Mouse (Mus musculus) forebrain, embryonic 16.5 days (tissue): ENCODE measurements at regions not wholly inside any gene's neighbourhood (a gene's known extent, or its start where the extent isn't known, plus 50 kb on each side); places are given as distances from the start of the nearest gene placed in this dataset.

Source experiments
- ATAC-seq: fragments of 200-750 bp; cut with Nextera tagmentation; 2 replicates; pipeline ENCODE4 v1.8.0; 2017; ENCODE audit warnings: mild to moderate bottlenecking, moderate library complexity
- H3K27ac ChIP-seq: fragments of 300-500 bp; sonication (generic); 2 replicates; pipeline ENCODE4 v1.5.1; 2014; ENCODE audit warnings: low read length, control low read depth
- H3K27me3 ChIP-seq: fragments of 300-500 bp; sonication (generic); replicated peaks from 2 replicates; pipeline ENCODE4 v1.6.1; 2014; ENCODE audit warnings: low read length; ENCODE audit not compliant: control insufficient read depth, insufficient read depth
- H3K36me3 ChIP-seq: fragments of 300-500 bp; sonication (generic); 2 replicates; pipeline ENCODE4 v1.6.1; 2014; ENCODE audit not compliant: control insufficient read depth, insufficient read depth
- H3K4me1 ChIP-seq: fragments of 300-500 bp; sonication (generic); replicated peaks from 2 replicates; pipeline ENCODE4 v1.6.1; 2014; ENCODE audit warnings: low read length; ENCODE audit not compliant: control insufficient read depth, insufficient read depth
- H3K4me2 ChIP-seq: fragments of 300-500 bp; sonication (generic); 2 replicates; pipeline ENCODE4 v1.6.1; 2014; ENCODE audit warnings: mild to moderate bottlenecking, low read length, control low read depth
- H3K4me3 ChIP-seq: fragments of 300-500 bp; sonication (generic); replicated peaks from 2 replicates; pipeline ENCODE4 v1.5.1; 2014; ENCODE audit warnings: mild to moderate bottlenecking, low read length, control low read depth
- H3K9ac ChIP-seq: fragments of 300-500 bp; sonication (generic); replicated peaks from 2 replicates; pipeline ENCODE4 v1.6.1; 2014; ENCODE audit warnings: low read depth, low read length, control low read depth
- H3K9me3 ChIP-seq: fragments of 300-500 bp; sonication (generic); 2 replicates; pipeline ENCODE4 v1.6.1; 2016; ENCODE audit warnings: low read length; ENCODE audit not compliant: control insufficient read depth
- WGBS: fragments of 180-500 bp; shearing (Covaris S2); extraction: QIAGEN DNeasy Blood & Tissue Kit; methylation state at CpG from one replicate; pipeline ENCODE4 v1.1.7; 2014; 5-methylcytosine and 5-hydroxymethylcytosine counted together

DNA sequence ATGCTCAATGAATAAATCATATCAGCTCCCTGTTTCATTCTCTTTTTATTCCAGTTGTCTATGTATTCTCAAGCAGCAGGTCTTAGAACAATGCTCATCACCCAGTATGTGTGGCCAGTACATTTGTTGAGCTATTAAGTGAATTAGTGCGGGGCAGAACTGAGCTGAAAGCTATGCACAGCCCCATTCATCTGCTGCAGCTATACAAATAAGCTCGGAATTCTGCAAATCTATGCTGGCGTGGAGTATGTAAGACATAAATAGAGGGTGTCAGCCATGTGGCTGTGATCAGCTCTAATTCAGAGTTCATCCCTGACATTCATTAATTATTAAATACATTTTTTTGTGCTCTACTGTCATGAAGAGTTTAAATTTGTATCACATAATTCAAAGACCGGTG is 786.1 kb upstream of the A1bg start:
- H3K9ac ChIP-seq = no peak overlapping the region
- no peaks in the 10 kb centered on the region for H3K27me3 ChIP-seq
- H3K4me1 ChIP-seq = no peaks in the 10 kb centered on the region
- H3K9me3 ChIP-seq = no peaks in the 10 kb centered on the region
- H3K36me3 ChIP-seq = no peaks in the 10 kb centered on the region
- H3K4me2 ChIP-seq = no peak overlapping the region
- WGBS = 76% methylated on average over 4 of the region's 4 CpGs
- no peak overlapping the region for H3K4me3 ChIP-seq
- H3K27ac ChIP-seq = no peak overlapping the region
- ATAC-seq = no peak

DNA sequence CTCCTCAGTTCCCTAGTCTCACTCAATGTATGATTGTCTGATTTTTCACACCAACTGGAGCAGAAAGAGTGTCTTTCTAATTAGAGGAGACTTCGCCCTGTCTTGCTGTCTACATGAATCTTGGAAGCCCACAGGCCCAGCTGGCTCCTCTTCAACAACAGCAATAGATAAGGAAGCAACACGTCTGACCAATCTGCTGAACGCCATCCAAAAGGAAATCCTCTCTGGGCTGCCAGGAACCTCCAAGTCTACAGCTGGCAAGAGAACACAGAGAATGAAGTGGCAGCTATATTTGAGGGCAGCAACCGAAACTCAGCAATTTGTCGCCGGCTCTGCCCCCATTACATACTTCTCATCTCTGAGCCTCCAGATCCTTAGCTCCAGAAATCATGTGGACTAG is 785.1 kb upstream of the A1bg start:
- WGBS = 62% methylated on average over 6 of the region's 6 CpGs
- no peaks in the 10 kb centered on the region for H3K27me3 ChIP-seq
- H3K4me1 ChIP-seq = no peaks in the 10 kb centered on the region
- no peak overlapping the region for H3K27ac ChIP-seq
- no peak overlapping the region for H3K4me2 ChIP-seq
- H3K4me3 ChIP-seq = no peak overlapping the region
- ATAC-seq = no peak
- no peaks in the 10 kb centered on the region for H3K9me3 ChIP-seq
- H3K9ac ChIP-seq = no peak overlapping the region
- H3K36me3 ChIP-seq = no peaks in the 10 kb centered on the region

DNA sequence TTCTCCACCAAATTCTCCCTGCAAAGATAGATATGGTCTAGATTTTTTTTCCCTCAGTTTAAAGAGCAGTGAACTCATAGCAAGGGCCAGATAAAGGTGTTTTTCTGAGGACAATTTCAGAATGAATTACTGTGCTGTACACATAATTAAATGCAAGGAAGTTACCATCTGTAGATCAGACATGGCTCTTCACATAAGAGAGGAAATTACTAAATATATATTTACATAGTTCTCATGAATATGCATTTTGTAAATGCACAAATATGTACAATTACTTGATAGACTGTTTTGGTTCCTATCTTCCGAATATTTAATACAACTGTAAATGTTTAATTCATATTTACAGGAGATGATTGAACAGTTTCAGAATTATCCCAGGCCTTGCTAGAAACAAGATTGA is 769.9 kb upstream of the A1bg start:
- peak; percentile 52; the same call in 1 of the 2 replicates for ATAC-seq
- Histone ChIP-seq H3K4me2 (no peak overlapping the region), H3K4me1 (peaks cover 5% of the 10 kb centered on the region; the same call in 1 of the 2 replicates), H3K9me3 (no peaks in the 10 kb centered on the region), H3K4me3 (no peak overlapping the region), H3K27me3 (no peaks in the 10 kb centered on the region), H3K27ac (no peak overlapping the region), H3K9ac (no peak overlapping the region), H3K36me3 (no peaks in the 10 kb centered on the region)
- 60% methylated on average over 1 of the region's 1 CpGs for WGBS

GRCm38 (mm10) chr15:61690425-61690824 is 767.6 kb upstream of the A1bg start:
- 0 out of 2 replicates have a peak overlapping the region, but pooled peaks have one; percentile 3 for H3K4me2 ChIP-seq
- no peaks in the 10 kb centered on the region for H3K36me3 ChIP-seq
- H3K27me3 ChIP-seq = no peaks in the 10 kb centered on the region
- H3K4me3 ChIP-seq = no peak overlapping the region
- no peak overlapping the region for H3K27ac ChIP-seq
- H3K9ac ChIP-seq = no peak overlapping the region
- WGBS = 63% methylated on average over 13 of the region's 13 CpGs
- no peaks in the 10 kb centered on the region for H3K9me3 ChIP-seq
- peaks cover 5% of the 10 kb centered on the region; the same call in 1 of the 2 replicates for H3K4me1 ChIP-seq
- ATAC-seq = peak; percentile 33; the same call in 1 of the 2 replicates

GRCm38 (mm10) chr15:61689776-61690397 is 767.1 kb upstream of the A1bg start:
- H3K4me2 ChIP-seq = 0 out of 2 replicates have a peak overlapping the region, but pooled peaks have one; percentile 3

GRCm38 (mm10) chr15:61682968-61683367 is 760.2 kb upstream of the A1bg start:
- H3K4me1 ChIP-seq = no peaks in the 10 kb centered on the region
- ATAC-seq = no peak
- H3K9ac ChIP-seq = no peak overlapping the region
- WGBS = 92% methylated on average over 4 of the region's 4 CpGs
- no peaks in the 10 kb centered on the region for H3K36me3 ChIP-seq
- H3K4me3 ChIP-seq = no peak overlapping the region
- no peaks in the 10 kb centered on the region for H3K27me3 ChIP-seq
- no peak overlapping the region for H3K27ac ChIP-seq
- no peaks in the 10 kb centered on the region for H3K9me3 ChIP-seq
- no peak overlapping the region for H3K4me2 ChIP-seq

More at GRCm38 (mm10) chr15:61689776-61690397, 767.1 kb upstream of the A1bg start:
- 69% methylated on average over 12 of the region's 12 CpGs for WGBS
- no peaks in the 10 kb centered on the region for H3K27me3 ChIP-seq
- peaks cover 5% of the 10 kb centered on the region; the same call in 1 of the 2 replicates for H3K4me1 ChIP-seq
- H3K4me3 ChIP-seq = no peak overlapping the region
- ATAC-seq = no peak
- no peaks in the 10 kb centered on the region for H3K9me3 ChIP-seq
- no peak overlapping the region for H3K27ac ChIP-seq
- H3K9ac ChIP-seq = no peak overlapping the region
- H3K36me3 ChIP-seq = no peaks in the 10 kb centered on the region

DNA sequence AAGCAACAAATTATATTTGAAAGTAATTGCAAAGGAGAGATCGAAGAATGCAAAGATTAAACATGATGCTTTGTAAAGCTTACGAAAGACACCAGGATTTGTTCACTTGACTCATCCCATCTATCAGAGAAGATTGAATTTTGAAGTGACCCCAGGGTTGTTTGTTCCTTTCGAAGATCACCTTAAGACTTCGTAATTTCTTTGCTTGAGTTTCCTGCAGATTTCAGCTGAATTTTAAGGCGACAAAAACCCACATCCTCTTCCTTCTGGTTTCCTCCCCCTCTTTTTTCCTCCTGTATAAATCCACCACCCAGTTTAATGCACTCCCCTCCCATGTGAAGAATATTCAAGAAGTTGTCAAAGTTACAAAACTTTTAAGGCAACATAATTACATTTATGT is 747.7 kb upstream of the A1bg start:
- Histone ChIP-seq H3K36me3 (no peaks in the 10 kb centered on the region), H3K9me3 (no peaks in the 10 kb centered on the region), H3K27ac (no peak overlapping the region), H3K4me2 (no peak overlapping the region), H3K4me3 (no peak overlapping the region), H3K27me3 (no peaks in the 10 kb centered on the region), H3K4me1 (no peaks in the 10 kb centered on the region), H3K9ac (no peak overlapping the region)
- no peak for ATAC-seq
- WGBS = 92% methylated on average over 5 of the region's 5 CpGs

- no peak overlapping the region for H3K27ac ChIP-seq
- H3K9ac ChIP-seq = no peak overlapping the region
- H3K4me3 ChIP-seq = no peak overlapping the region
- no peak for ATAC-seq
- no peak overlapping the region for H3K4me2 ChIP-seq
- 63% methylated on average over 3 of the region's 3 CpGs for WGBS
- no peaks in the 10 kb centered on the region for H3K36me3 ChIP-seq
- no peaks in the 10 kb centered on the region for H3K4me1 ChIP-seq
- no peaks in the 10 kb centered on the region for H3K9me3 ChIP-seq
- H3K27me3 ChIP-seq = no peaks in the 10 kb centered on the region
Observed at GRCm38 (mm10) chr15:61660581-61660980, 737.8 kb upstream of the A1bg start.

DNA sequence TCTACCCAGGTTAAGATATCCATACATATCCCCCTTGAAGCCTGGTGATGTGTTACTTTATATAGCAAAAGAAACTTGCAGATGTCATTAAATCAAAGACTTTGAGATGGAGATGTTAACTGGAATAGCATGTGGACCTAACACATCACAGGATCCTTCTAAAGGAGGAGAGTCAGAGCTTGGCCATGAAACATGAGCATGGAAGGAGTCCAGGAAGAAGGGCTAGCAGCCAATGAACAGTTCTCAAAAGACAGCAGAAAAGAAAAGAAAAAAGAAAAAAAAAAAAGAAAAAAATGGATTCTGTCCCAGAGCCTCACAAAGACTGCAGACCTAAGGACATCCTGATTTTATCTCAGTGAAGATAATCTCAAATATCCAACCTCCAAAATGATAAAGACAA is 734.1 kb upstream of the A1bg start:
- H3K9ac ChIP-seq = no peak overlapping the region
- no peak for ATAC-seq
- no peaks in the 10 kb centered on the region for H3K4me1 ChIP-seq
- no peaks in the 10 kb centered on the region for H3K9me3 ChIP-seq
- no peaks in the 10 kb centered on the region for H3K27me3 ChIP-seq
- H3K36me3 ChIP-seq = no peaks in the 10 kb centered on the region
- H3K4me2 ChIP-seq = no peak overlapping the region
- H3K27ac ChIP-seq = no peak overlapping the region
- no peak overlapping the region for H3K4me3 ChIP-seq

GRCm38 (mm10) chr15:61654846-61655245 is 732.0 kb upstream of the A1bg start:
- H3K4me3 ChIP-seq = no peak overlapping the region
- H3K9me3 ChIP-seq = no peaks in the 10 kb centered on the region
- H3K4me1 ChIP-seq = no peaks in the 10 kb centered on the region
- no peak for ATAC-seq
- H3K27ac ChIP-seq = no peak overlapping the region
- H3K36me3 ChIP-seq = no peaks in the 10 kb centered on the region
- 86% methylated on average over 1 of the region's 1 CpGs for WGBS
- no peaks in the 10 kb centered on the region for H3K27me3 ChIP-seq
- no peak overlapping the region for H3K4me2 ChIP-seq
- H3K9ac ChIP-seq = no peak overlapping the region
